Mouse (Mus musculus) T-helper 17 cell (primary cell): Measurements from ENCODE around the gene Lrrc8b.

Experiments used
- in situ Hi-C, 2 experiments: fragments of 300-600 bp; cut with MboI, MseI; formaldehyde crosslinking; loops; 1 replicate in 1 of 2; 2 replicates in 1 of 2; pipeline ENCODE4 v1.15.1; 2025; ENCODE audit warnings: high pct_unique_total_duplicates in 2 of 2

Gene Lrrc8b

DNA sequence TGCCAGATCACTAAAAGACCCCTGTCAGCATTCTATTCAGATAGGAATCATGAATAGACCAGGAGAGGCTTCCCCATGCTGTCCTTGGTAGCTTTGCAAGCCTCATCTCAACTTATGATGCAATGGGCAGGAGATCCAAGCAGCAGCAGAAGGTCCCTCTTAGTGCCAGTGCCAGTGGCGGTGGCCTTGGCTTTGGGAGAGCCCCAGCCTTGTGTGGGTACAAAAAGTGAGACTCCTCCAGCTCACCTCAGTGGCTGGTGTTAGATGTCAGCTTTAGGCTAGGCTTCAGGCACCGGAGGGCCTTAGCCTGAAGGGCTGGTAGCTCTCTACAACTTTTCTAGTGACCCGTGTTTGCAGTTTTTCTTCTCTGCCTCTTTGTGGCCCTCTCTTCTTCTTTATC lies 85.6 kb downstream of the Lrrc8b start:
- in situ Hi-C loops, result no loop called here

DNA sequence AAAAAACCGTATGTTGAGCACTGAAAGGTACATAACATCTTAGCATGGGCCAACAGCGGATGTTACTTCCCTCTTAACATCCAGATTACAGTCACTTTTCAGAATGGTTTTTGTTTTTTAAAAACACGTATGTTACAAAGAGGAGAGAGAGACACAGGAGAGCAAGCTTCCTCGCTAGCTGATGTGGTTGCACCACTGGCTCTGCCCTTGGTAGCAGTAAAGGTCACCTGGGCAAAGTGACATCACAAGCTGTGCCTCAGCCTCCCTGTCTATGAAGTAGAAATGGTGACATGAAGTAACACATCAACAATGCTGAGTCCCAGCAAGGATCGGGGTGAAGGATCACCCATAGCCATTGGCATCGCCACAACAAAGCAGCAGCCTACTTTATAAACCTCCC lies 93.2 kb downstream of the Lrrc8b start:
- in situ Hi-C loops, result no loop called here

DNA sequence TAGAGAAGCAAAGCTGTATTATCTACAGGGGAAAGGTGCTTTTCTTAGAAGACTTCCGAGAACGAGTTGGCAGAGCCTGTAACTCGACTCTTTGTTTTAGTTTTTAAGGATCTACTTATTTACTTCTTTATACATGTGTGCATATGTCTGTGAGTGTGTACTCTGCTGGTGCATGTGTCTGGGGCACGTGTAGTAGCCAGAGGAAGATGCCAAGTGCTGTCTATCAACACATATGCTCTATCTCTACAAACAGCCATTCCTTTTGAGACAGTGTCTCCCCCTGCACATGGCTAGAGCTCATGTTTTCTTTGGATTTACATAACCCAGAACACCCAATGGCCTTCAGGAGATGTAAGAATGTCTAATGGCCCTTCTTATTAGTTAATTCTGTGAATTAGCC lies 96.7 kb downstream of the Lrrc8b start:
- in situ Hi-C loops, result loop anchor here in 1 of 2 experiments (10.0 kb wide), 1 partner anchor 507 kb away; no protein-coding TSS in a partner anchor

DNA sequence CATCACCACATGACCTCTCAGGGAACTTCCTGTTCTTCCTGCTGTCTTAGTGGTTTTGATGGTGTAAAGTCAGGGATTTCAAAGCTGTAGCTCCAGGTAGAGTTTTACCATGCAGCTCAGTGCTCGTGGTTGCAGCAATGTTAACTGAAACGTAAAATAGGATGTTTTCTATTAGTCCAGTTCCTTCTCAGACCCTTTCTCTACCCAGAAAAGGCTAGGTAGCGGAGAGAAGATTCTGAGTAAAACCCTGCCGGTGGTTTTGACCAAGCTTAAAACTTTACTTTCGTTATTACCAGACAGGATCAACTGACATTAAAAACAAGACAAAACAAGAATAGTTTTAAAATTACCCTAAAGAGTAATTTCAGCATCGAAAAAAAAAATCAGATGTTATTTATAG lies 100.0 kb downstream of the Lrrc8b start:
- in situ Hi-C loops, result loop anchor here in 1 of 2 experiments (5.0 to 10.0 kb wide), 2 partner anchors 137 to 511 kb away; no protein-coding TSS in a partner anchor

DNA sequence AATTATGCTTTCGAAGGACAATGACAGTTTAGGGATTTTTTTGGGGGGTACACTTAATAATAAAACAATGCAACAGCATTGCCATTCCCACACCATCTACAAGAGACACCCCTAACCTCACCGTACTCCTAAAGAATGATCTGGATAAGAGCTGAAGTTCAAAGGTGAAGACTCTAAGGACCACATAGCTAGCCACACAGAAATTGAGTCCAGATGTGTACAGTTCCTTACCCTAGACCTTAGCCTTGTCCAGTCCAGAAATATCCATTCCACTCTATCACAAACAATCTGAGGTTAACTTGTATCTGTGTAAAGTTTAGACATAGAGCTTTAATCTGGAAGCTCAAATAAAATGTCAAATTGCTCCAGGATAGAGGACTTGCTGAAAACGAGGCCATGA lies 100.7 kb downstream of the Lrrc8b start:
- in situ Hi-C loops, result loop anchor here in 1 of 2 experiments (5.0 to 10.0 kb wide), 2 partner anchors 136 to 511 kb away; no protein-coding TSS in a partner anchor

DNA sequence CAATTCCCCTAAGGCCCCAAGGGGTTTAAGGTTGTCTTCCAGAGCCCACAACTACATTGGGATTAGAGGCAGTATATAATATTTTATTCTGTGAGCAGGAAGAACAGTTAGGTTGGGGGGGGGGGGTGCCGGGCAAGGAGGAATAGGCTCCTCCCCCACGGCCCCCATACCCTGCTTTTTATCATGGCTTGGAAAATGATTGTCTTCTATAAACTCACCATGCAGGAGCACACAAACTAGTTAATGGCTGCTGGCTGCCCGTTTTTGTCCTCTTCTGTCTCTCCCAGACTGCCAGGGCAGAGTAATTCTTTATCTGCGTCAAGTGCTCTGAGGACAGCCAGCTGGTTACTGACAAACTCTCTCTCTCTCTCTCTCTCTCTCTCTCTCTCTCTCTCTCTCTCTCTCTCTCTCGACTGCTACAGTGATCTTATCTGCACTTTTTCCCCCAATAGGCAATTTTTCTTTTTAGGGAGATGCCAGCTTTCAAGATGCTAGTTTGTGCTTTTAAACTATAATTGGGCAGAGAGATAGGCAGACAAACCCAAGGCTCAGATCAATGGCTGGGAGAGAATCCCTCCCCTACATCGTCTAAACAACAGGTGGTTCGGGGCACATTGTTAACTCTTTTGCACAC lies 102.5 kb downstream of the Lrrc8b start:
- in situ Hi-C loops, result loop anchor here in 1 of 2 experiments (5.0 to 10.0 kb wide), 2 partner anchors 134 to 513 kb away; no protein-coding TSS in a partner anchor

DNA sequence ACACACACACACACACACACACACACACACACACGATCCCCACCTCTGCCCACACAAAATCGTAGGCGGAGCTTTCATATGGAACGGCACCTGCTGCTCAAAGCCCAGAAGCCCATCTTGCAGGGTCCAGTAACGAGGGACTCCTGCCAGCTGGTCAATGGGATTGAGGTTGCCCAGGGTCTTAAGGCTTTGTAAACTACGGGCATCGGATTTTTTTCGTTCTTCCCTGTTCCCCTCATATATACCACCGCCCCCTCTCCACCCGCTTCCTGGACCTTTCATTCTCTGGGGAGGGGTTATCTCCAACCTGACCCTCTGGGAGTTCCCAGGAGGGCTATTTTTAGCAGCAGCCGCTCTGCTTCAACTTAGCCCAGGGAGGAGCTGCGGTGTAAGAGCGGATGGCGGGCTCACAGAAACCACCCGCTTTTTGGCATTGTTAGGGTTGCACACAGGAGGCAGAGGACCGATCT lies 103.1 kb downstream of the Lrrc8b start:
- in situ Hi-C loops, result loop anchor here in 1 of 2 experiments (5.0 to 10.0 kb wide), 2 partner anchors 134 to 514 kb away; no protein-coding TSS in a partner anchor

DNA sequence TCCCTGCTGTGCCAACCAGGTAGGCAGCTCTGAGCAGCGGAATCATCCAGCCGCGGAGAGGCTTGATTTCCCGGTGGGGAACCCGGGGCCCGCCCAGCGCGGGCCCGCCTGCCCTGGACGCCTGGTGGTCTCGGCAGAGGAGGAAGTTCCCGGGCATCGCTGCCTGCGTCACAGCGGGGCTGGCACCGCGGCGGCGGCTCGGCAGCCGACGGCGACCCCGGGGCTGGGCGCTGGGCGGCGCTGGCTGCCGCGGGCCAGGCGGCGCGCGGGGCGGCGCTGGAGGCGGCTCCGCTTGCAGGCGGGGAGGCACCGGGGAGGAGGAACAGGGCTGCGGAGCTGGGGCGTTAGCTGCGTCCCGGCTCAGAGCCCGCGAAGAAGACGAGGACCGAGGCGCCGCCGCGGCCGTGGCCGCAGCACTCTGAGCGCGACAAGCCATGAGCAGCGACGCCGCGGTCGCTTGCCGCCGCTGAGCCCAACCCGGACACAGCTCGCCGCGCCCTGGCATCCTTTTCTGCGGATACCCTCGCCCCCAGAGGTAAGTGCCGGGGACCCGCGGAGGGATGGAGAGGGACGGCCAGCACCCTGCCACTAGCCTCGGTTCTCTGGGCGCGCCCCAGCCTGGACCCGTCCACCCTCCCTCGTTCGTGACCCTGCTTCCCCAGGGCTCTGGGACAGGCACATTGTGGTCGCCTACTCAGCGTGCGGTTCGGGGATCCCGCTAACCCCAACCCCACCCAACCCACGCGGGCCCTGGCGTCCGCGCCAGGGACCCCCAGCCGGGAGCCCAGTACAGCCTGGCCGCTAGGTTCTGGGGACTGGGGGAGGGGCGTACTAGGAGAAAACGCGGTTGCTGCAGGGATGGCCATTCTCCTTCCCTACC lies 103.8 kb downstream of the Lrrc8b start, which contains the start of gene Lrrc8c:
Gene Lrrc8c (plus strand): TSS at position 293 of the 880 bp plus-strand sequence.
- in situ Hi-C loops, result loop anchor here in 1 of 2 experiments (5.0 to 10.0 kb wide), 2 partner anchors 133 to 515 kb away; no protein-coding TSS in a partner anchor

DNA sequence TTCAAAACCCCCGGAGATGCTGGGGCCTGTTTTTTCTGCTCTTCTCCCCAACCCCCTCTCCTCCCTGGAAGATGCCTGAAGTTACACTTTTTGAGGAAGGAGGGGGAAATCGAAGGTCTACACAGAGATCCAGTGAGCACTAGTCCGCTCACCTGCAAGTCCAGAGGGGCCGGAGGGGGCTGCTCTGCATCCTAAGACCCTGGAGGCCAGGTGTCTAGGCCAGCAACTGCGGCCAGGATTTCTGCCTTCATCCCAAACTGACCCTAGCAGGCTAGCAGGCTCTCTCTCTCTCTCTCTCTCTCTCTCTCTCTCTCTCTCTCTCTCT lies 104.4 kb downstream of the Lrrc8b start:
- in situ Hi-C loops, result loop anchor here in 1 of 2 experiments (5.0 to 10.0 kb wide), 2 partner anchors 132 to 515 kb away; no protein-coding TSS in a partner anchor

DNA sequence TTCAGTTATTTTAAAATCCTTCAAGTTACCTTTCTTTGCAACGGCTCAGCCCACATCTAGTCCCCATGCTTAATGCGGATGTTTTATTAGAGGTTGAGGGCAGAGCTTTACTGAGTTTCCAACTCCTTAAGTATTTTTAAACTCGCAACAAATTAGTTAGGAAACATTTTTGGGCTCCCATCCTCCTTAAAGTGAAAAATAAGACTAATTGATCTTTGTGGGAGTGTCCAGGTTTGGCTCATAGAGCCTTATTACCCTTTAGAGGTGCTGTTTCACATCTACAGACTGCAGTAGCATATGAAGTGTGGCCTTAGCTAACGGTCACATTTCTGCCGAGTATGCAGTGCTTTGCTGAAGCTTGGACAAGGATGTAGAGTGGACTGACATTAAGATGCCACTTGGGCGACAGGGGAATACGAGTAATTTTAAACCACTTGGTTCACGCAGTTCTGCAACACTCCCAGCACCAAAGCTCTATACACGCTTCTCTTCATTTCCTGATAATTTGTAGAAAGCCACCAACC lies 104.9 kb downstream of the Lrrc8b start:
- in situ Hi-C loops, result no loop called here

DNA sequence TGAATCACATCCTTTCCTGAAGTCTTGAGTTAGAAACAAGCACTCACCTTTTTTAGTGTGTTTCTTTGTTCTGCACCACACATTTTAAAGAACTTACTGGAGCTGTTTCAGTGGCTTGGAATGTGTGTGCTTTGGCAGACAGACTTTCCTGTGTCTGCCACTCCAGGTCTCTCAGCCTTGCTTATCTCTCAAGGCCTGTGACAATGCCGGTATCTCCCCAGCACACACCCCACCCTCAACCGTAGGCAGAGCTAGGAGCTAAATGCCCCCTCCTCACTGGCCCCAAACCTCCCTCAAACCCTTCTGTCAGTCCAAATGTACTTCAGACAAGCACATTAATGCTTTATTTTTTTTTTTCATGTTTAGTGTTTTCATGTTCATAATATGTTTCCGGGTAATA lies 107.9 kb downstream of the Lrrc8b start:
- in situ Hi-C loops, result no loop called here

DNA sequence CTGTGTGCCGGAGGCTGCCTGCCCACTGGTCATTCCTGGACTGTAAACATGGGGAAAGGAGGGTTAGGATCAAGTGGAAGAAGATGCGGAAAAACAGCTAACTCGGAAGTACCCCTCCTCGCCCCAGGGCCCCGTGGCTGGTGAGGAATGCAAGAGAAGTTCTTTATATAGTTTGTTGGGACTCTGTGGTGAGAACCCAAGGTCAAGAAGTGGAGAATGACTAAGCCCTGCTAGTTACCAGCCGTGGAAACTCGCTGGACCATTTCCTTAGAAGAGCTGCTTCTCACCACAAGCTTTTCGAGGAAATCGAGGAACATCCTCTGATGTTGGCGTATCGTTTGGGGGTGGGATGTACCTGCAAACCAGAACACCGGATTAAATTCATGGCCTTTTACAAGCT lies 109.4 kb downstream of the Lrrc8b start:
- in situ Hi-C loops, result no loop called here

DNA sequence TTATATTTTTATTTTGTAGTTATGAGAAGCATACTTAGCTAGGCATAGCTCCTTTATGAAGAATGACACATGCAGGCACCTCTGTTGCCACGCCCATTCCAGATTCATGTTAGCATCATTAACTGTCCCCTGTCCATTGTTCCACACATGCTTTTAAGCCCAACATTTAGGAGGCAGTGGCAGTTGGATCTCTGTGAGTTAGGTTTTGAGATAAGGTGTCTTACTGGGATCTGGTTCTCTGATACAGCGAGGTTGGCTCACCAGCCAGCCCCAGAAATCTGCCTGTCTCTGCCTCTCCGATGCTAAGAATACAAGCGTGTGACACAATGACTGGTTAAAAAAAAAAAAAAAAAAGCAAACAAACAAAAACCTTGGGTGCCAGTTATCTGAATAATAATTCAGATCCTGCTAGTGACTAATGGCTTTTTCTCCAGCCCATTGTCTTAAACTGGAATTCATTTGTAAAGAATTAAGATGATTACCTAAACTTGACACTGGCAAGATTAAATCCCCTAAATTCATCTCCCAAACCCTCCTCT lies 110.6 kb downstream of the Lrrc8b start:
- in situ Hi-C loops, result no loop called here

DNA sequence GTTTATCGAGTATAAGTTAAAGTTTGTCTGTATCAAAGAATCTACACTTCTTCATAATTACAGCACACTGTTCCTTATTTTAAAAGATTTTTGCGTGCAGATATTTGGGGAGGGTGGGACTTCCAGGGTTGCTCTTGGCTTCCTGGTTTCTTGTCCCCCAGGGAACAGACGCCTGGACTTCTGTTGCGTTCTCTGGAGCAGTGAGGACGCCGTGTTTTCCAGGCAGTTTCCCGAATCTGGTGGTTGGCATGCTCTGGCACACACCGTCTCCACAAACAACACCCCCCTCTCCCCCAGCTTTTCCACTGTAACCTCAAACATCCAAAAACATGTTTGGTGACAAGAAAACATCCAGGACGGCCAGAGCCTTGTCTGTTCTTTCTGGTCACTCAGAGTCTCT lies 111.2 kb downstream of the Lrrc8b start:
- in situ Hi-C loops, result no loop called here

DNA sequence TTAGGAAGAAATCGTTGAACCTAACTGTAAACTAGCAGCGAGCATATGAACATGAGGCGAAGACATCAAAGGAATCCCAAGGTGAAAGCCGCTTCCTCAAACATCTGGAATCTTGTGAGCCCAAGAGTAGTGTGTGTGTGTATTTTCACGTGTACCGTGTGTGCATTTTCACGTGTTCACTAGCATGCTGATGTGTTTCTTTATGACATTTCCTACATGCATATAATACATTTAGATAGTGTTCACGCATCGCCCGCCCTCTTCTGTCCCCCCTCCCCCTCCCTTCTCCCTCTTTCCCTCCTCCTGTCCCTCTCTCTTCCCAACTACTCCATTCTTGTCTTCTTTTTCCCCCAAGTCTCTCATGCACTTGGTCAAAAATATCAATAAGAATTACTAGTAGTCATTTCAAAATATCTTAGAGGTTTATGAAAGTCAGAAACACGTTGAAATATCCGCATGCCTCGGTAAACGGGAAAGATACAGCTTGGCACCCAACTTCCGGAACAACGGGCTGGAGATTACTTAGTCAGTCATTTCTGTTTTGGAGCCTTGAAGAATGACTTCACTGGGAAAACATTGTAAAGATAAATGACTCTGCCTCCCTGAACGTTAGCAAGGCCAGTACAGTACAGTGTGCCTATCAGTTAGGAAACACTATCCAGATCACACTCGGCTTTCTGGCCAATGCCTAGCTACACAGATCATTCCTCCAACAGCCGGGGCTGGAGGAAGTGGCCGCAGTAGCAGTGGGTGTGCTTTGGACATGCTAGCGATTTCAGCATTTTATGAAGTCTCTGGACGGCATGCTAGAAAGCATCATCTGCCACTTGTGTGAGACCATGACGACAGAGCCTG lies 112.1 kb downstream of the Lrrc8b start:
- in situ Hi-C loops, result no loop called here

DNA sequence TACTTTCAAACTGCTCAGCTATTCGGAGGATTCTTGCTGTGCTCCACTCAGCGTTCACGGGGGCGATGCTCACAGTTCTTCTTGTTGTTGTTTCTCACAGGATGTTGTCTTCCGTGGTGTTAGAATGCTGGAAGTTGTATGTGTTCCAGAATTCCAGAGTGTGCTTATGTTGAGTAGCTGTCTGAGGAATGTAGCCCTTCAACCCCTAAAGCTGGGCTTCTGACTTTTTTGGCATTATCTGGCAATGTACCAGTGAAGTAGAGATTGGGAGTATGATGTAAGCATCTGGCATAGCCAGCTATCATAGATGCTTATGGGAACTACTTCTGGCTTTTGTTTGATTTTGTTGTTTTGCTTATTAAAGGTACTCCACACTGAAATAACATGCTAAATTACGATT lies 115.0 kb downstream of the Lrrc8b start:
- in situ Hi-C loops, result no loop called here

DNA sequence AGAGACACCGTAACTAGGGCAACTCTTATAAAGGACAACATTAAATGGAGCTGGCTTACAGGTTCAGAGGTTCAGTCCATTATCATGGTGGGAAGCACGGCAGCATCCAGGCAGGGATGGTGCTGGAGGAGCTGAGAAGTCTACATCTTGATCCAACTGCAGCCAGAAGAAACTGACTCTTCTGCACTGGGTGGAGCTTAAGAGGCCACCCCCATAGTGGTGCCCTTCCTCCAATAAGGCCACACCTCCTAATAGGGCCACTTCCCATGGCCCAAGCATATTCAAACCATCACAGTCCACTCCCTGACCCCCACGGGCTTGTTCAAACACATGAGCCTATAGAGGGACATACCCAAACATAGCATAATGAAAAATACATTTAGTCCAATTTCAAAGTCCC lies 119.6 kb downstream of the Lrrc8b start:
- in situ Hi-C loops, result no loop called here

DNA sequence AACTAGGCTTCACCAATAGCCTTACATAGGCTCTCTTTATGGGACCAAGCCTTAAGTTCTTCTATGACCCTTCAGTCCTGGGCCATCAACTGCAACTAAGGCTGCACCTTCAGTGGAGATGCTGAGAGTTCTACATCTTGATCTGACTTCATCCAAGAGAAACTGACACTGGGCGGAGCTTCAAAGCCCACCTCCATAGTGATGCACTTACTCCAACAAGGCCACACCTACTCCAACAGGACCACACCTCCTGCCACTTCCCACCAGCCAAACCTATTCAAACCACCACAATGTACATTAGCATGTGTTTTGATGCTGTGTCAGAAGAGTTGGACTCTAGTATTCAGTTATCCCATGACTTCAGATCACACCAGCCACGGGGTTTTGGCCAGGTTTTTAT lies 120.6 kb downstream of the Lrrc8b start:
- in situ Hi-C loops, result no loop called here

DNA sequence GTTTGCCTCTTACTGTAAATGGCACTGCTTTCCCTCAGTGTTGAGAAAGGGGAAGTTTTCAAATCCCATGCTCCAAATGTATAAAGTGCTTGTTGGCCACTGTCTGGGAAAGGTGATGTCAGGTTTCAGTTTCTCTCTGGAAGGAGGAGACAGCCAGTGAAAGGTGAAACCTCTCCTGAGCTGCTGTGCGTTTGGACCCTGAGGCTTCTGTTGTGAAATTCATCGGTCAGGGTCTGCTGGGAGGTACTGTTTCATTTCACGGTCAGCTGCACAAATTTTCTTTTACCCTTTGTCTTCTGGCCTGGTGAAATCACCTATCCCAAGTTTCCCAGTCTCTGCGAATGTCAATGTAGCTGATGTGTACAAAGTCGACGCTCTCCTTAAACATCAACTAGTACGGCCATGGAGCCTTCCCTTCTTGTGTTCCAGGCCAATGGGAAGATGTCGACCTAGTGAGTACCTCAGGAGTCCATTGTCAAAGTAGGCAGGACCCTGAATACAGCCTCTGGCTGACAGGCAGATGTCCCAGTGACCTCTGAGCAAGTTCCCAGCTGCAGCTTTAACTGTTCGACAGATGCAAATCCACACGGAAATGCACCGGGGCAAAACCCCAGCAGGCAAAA lies 121.6 kb downstream of the Lrrc8b start:
- in situ Hi-C loops, result no loop called here
